ENCODE assay signal across 26 mouse cellular contexts in the genomic region with DNA sequence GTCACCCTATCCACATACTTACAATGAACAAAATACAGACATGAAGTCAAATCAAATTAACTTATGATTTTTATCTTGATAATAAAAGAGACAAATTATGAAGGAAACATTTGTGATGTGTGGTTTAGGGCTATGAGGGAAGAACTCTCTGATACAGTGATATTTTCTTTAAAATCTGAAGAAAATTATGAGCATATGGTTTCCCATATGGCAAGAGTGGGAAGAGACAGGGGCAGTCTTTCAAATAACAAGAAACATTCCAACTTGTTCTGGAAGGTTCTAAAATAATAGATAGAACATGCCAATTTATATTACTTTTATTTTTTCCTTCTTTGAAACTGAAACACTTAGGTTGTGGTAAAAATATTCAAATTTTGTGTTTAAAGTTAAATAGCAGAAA.
A peak's percentile ranks its signal among the peaks of the same experiment; 100 is the strongest.
DNase-seq lines count a peak whose midpoint lies in the region; ATAC-seq lines count a peak whose summit lies in the region.
"Had no signal": no experiment of that assay in that cellular context is flagged by ENCODE, and none has a peak within 500 bp of the region (broad histone marks: within the 10 kb centered on the region; RNA-seq: fewer than 3 reads in every experiment).

No protein-coding gene starts in this region.

- no peak overlapping the region for H3K4me2 ChIP-seq in forebrain, embryonic 14.5 days (ENCODE audit: low read length)
- H3K4me2 ChIP-seq in forebrain, embryonic 11.5 days (ENCODE audit: low read depth, low read length, severe bottlenecking): no peak overlapping the region
- H3K4me2 ChIP-seq: embryonic facial prominence, embryonic 13.5 days; forebrain, embryonic 13.5 days; heart, embryonic 11.5 days; hindbrain, embryonic 12.5 days; hindbrain, embryonic 15.5 days had no signal

- H3K27ac ChIP-seq in forebrain, embryonic 14.5 days (ENCODE audit: low read depth, low read length): no peak overlapping the region
- H3K27ac ChIP-seq in forebrain, embryonic 11.5 days (ENCODE audit: low read depth, low read length): no peak overlapping the region
- H3K27ac ChIP-seq: embryonic facial prominence, embryonic 10.5 days; embryonic facial prominence, embryonic 13.5 days; forebrain, embryonic 13.5 days; gastrocnemius, adult 2 months; hindbrain, embryonic 12.5 days; hindbrain, embryonic 15.5 days had no signal

- H3K9ac ChIP-seq in forebrain, embryonic 14.5 days (ENCODE audit: low read length): no peak overlapping the region
- no peak overlapping the region for H3K9ac ChIP-seq in forebrain, embryonic 11.5 days (ENCODE audit: low read length)
- H3K9ac ChIP-seq: embryonic facial prominence, embryonic 13.5 days; forebrain, embryonic 13.5 days; hindbrain, embryonic 12.5 days; hindbrain, embryonic 15.5 days had no signal

- no peaks in the 10 kb centered on the region for H3K9me3 ChIP-seq in forebrain, embryonic 14.5 days (replicated peaks; ENCODE audit: control insufficient read depth, low read length)
- H3K9me3 ChIP-seq in forebrain, embryonic 11.5 days (ENCODE audit: control insufficient read depth, low read length): no peaks in the 10 kb centered on the region
- H3K9me3 ChIP-seq: embryonic facial prominence, embryonic 10.5 days; embryonic facial prominence, embryonic 13.5 days; forebrain, embryonic 13.5 days; hindbrain, embryonic 12.5 days; hindbrain, embryonic 15.5 days had no signal

- no peaks in the 10 kb centered on the region for H3K4me1 ChIP-seq in forebrain, embryonic 14.5 days (ENCODE audit: control insufficient read depth, insufficient read depth, low read length)
- no peaks in the 10 kb centered on the region for H3K4me1 ChIP-seq in forebrain, embryonic 11.5 days (replicated peaks; ENCODE audit: control insufficient read depth, insufficient read depth, low read length)
- H3K4me1 ChIP-seq: embryonic facial prominence, embryonic 10.5 days; embryonic facial prominence, embryonic 13.5 days; forebrain, embryonic 13.5 days; hindbrain, embryonic 12.5 days; hindbrain, embryonic 15.5 days had no signal

- ATAC-seq in forebrain, embryonic 14.5 days: no peak
- ATAC-seq in forebrain, embryonic 11.5 days (replicated peaks; ENCODE audit: low FRiP score): no peak
- ATAC-seq: activated CD4-positive, CD25-positive, alpha-beta regulatory T cell, adult 4 months; forebrain, embryonic 13.5 days had no signal

- no peaks in the 10 kb centered on the region for H3K27me3 ChIP-seq in forebrain, embryonic 14.5 days (replicated peaks; ENCODE audit: control insufficient read depth, insufficient read depth, low read length)
- no peaks in the 10 kb centered on the region for H3K27me3 ChIP-seq in forebrain, embryonic 11.5 days (ENCODE audit: control insufficient read depth, insufficient read depth, low read length)
- H3K27me3 ChIP-seq: embryonic facial prominence, embryonic 13.5 days; forebrain, embryonic 13.5 days; hindbrain, embryonic 12.5 days; hindbrain, embryonic 15.5 days had no signal

- H3K4me3 ChIP-seq in forebrain, embryonic 14.5 days (ENCODE audit: low read depth, low read length): no peak overlapping the region
- H3K4me3 ChIP-seq in forebrain, embryonic 11.5 days (ENCODE audit: low read depth, low read length): no peak overlapping the region
- H3K4me3 ChIP-seq: embryonic facial prominence, embryonic 10.5 days; embryonic facial prominence, embryonic 13.5 days; erythroblast, embryonic 14.5 days; forebrain, embryonic 13.5 days; gastrocnemius, adult 2 months; hindbrain, embryonic 12.5 days; hindbrain, embryonic 15.5 days had no signal

- peak; percentile 7 for DNase-seq in forebrain, embryonic 14.5 days (ENCODE audit: low spot score)
- DNase-seq in forebrain, embryonic 11.5 days (ENCODE audit: low spot score): no peak
- DNase-seq in frontal cortex, adult 2 months (ENCODE audit: extremely low spot score in 1 of 2, low spot score in 1 of 2): peak; percentile 10 to 71
- no peak for DNase-seq in frontal cortex, postnatal 10 days (ENCODE audit: low spot score in 2 of 2)
- DNase-seq in left cerebral cortex, adult 11 months (ENCODE audit: low spot score): peak; percentile 26
- no peak for DNase-seq in left cerebral cortex, postnatal 36 days (ENCODE audit: low spot score in 2 of 2)
- peak; percentile 28 for DNase-seq in brain, embryonic 18.5 days (ENCODE audit: low read depth, low spot score)
- DNase-seq in right cerebral cortex, postnatal 25 days: no peak
- DNase-seq: adrenal gland, adult 8-10 months; adrenal gland, postnatal 25 days; cerebellum, adult 11-12 months; cerebellum, adult 8-10 months; cerebellum, postnatal 10 days; cerebellum, postnatal 36 days; embryo, embryonic 11 days; gastrocnemius, adult 2 months; gastrocnemius, postnatal 14 days; heart, adult 11 months had no signal

- intact Hi-C loops in left cerebral cortex, postnatal 36 days (cut with DNase I): no loop called here

- no peaks in the 10 kb centered on the region for H3K36me3 ChIP-seq in forebrain, embryonic 14.5 days (ENCODE audit: control insufficient read depth, insufficient read depth, low read length)
- no peaks in the 10 kb centered on the region for H3K36me3 ChIP-seq in forebrain, embryonic 11.5 days (ENCODE audit: control insufficient read depth, insufficient read depth, low read length)
- H3K36me3 ChIP-seq: embryonic facial prominence, embryonic 10.5 days; embryonic facial prominence, embryonic 13.5 days; hindbrain, embryonic 12.5 days; hindbrain, embryonic 15.5 days had no signal

Comparison
In these comparisons a context has a peak if more than half of its experiments do, and no peak if none do; other contexts are left out.
1. DNase-seq: peak in forebrain, embryonic 14.5 days (single experiment), frontal cortex, adult 2 months (2 of 2), left cerebral cortex, adult 11 months (single experiment) and brain, embryonic 18.5 days (single experiment); none in forebrain, embryonic 11.5 days (single experiment), frontal cortex, postnatal 10 days (0 of 2), left cerebral cortex, postnatal 36 days (0 of 2) and right cerebral cortex, postnatal 25 days (single experiment).